Mouse (Mus musculus): ENCODE measurements around the gene Tial1. TPM values are rescaled to one million over a fixed set of nuclear protein-coding genes. Genes with fewer than 3 reads are reported as not detected.

The Tial1 gene
- polyA plus RNA-seq, 1 experiment from 2014 or later, result 16.4 TPM

DNA sequence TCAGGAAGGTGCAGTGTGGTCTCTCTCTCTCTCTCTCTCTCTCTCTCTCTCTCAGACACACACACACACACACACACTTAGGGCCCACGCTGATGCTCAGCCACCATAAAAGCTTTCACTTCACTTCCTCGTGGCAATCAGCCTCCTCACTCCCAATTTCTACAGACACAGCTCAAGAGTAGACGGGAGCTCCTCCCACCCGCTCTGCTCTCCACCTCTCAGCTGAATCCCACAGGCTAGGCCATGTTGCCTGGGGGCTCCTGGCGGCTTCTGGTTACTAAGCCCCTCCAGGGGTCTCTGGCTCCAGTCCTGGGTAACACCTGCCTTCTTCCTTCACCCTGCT is 68.6 kb downstream of the Tial1 start:
- no peak for ATAC-seq (ENCODE audit: extremely low read depth, insufficient number of reproducible peaks, low FRiP score, low TSS enrichment)
- H3K9me3 ChIP-seq, result no peaks in the 10 kb centered on the region
- no peak overlapping the region for H3K4me2 ChIP-seq
- no peak overlapping the region for H3K4me3 ChIP-seq
- H3K27me3 ChIP-seq (replicated peaks), result no peaks in the 10 kb centered on the region
- no peaks in the 10 kb centered on the region for H3K36me3 ChIP-seq
- peak overlapping the region; percentile 61; the same call in 1 of the 2 replicates for H3K27ac ChIP-seq (replicated peaks)
- WGBS, result 47% methylated on average over 5 of the region's 5 CpGs
- no peak overlapping the region; the same call in 1 of the 2 replicates for H3K9ac ChIP-seq
- H3K4me1 ChIP-seq, result peaks cover 56% of the 10 kb centered on the region

DNA sequence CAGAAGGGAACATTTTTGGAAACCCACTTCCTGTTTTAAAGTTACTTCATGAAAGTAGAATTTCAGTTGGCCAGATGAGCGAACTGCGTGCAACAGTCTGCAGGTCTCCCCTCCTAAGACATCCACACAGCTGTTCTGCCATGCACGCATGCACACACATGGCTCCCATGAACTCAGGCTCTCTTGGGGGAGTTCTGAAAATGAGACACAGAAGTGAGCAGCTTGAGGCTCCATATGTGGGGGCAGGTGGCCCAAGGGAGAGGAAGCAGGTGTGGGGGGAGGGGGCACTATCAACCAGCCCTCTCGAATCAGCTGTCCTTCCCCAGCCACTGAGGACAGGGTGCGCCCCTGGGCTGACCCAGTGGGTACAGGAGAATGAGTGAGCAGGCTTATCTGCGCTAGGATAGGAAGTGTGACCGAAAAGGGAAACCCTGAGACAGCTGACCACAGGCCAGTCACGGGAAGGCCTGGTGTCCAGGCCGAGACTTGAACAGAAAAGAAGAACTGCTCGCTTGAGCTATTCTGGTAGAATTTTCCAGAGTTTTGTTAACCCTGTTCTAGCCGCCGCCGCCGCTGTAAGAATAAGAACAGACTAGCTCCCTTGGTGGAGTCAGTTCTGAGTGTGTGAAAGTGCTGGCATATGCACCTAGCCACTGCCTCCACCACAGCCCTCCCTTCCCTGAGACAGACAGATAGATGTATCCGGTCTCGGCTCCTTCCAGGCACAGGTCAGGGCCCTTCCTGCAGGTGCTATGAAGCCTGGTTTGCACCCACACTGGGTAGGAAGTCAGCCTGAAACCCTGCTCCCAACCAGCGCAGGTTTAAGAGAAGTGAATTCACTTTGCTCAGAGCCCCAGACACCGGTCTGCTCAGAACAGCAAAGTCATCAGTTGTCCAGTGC is 69.2 kb downstream of the Tial1 start:
- 40% methylated on average over 18 of the region's 18 CpGs for WGBS
- Histone ChIP-seq H3K9ac (peak overlapping the region; percentile 7; the same call in 1 of the 2 replicates), H3K4me2 (peak overlapping the region; percentile 22), H3K4me1 (peaks cover 56% of the 10 kb centered on the region), H3K36me3 (no peaks in the 10 kb centered on the region), H3K4me3 (no peak overlapping the region), H3K27me3 (replicated peaks) (no peaks in the 10 kb centered on the region), H3K9me3 (no peaks in the 10 kb centered on the region), H3K27ac (replicated peaks) (peak overlapping the region; percentile 61)
- peak; percentile 53; the same call in 1 of the 2 replicates for ATAC-seq (ENCODE audit: extremely low read depth, insufficient number of reproducible peaks, low FRiP score, low TSS enrichment)

DNA sequence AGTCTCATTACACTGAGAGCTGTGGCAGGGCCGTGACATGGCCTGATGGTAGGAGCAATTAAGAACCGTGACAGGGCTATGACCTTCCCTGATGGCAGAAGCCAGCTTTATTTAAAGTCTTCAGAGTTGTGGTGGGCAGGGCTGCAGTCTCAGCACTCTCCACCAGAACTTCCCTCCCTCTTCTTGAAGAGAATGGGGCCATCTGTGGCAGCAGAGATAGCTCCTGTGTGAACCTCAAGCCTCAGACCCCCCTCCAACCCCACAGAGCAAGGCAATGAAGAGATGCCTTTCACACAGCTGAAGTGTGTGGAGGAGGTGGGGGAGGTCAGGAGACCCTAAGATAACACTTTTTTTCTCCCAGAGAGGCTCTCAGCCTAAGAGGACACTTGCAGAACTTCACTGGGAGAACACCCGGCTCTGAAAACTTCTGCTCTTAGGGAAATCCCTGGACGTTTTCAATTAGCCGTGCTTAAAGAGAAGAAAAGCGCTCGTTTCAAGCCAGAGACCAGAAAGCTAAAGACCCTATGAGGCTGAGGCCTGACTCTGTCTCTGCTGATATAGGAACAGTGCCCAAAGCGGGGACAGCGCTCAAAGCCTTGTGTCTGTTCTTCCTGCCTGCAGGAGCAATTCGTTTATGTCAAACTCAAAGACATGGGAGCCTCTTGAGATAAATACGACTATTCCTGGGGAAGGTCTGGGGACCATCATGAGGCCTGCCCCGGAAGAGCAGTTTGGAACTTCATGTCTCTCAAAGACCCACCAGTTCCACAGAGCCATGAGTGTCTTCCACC is 70.1 kb downstream of the Tial1 start:
- H3K4me2 ChIP-seq, result 0 out of 2 replicates have a peak overlapping the region, but pooled peaks have one; percentile 22

More for the DNA sequence above, 70.1 kb downstream of the Tial1 start:
- H3K9ac ChIP-seq, result peak overlapping the region; percentile 33; the same call in 1 of the 2 replicates
- no peaks in the 10 kb centered on the region for H3K27me3 ChIP-seq (replicated peaks)
- peaks cover 56% of the 10 kb centered on the region for H3K4me1 ChIP-seq
- H3K9me3 ChIP-seq, result no peaks in the 10 kb centered on the region
- no peak for ATAC-seq (ENCODE audit: extremely low read depth, insufficient number of reproducible peaks, low FRiP score, low TSS enrichment)
- no peaks in the 10 kb centered on the region for H3K36me3 ChIP-seq
- H3K4me3 ChIP-seq, result no peak overlapping the region
- H3K27ac ChIP-seq (replicated peaks), result peak overlapping the region; percentile 61
- WGBS, result 18% methylated on average over 12 of the region's 12 CpGs

Small RNAs within 50 kb of the gene (microRNA-seq; reads per million reads assigned to microRNA genes)
- gene Gm24365, result not detected

Other genes starting within 250 kb of the Tial1 start
- 12.8 and 13.1 TPM in 2 replicates for gene Armc5, start 224.4 kb downstream of the Tial1 start, polyA plus RNA-seq (2015; fragmentation: Nextera tagmentation; extraction: Ambion mirVana)
- gene 9130023H24Rik, start 223.7 kb downstream of the Tial1 start, polyA plus RNA-seq (2015; fragmentation: Nextera tagmentation; extraction: Ambion mirVana), result 5.8 and 6.5 TPM in 2 replicates
- 165 and 177 TPM in 2 replicates for gene Tgfb1i1, start 214.9 kb downstream of the Tial1 start, polyA plus RNA-seq (2015; fragmentation: Nextera tagmentation; extraction: Ambion mirVana)
- gene Slc5a2, start 196.1 kb downstream of the Tial1 start, polyA plus RNA-seq (2015; fragmentation: Nextera tagmentation; extraction: Ambion mirVana), result not detected in 2 replicates
- gene BC017158, start 163.5 kb downstream of the Tial1 start, polyA plus RNA-seq (2015; fragmentation: Nextera tagmentation; extraction: Ambion mirVana), result 16.6 and 17.3 TPM in 2 replicates
- gene Rgs10, start 43.0 kb downstream of the Tial1 start, polyA plus RNA-seq (2015; fragmentation: Nextera tagmentation; extraction: Ambion mirVana), result 12.3 and 13.0 TPM in 2 replicates
- 21.5 and 22.6 TPM in 2 replicates for gene Bag3, start 61.9 kb upstream of the Tial1 start, polyA plus RNA-seq (2015; fragmentation: Nextera tagmentation; extraction: Ambion mirVana)
- gene Inpp5f, start 149.6 kb upstream of the Tial1 start, polyA plus RNA-seq (2015; fragmentation: Nextera tagmentation; extraction: Ambion mirVana), result 10.0 and 11.7 TPM in 2 replicates

All from heart, embryonic 13.5 days (tissue).